Mouse (Mus musculus): ENCODE measurements at regions not wholly inside any gene's neighbourhood (a gene's known extent, or its start where the extent isn't known, plus 50 kb on each side); places are given as distances from the start of the nearest gene placed in this dataset.

- no peak overlapping the region for H3K27ac ChIP-seq
- 0 out of 2 replicates have a peak, but pooled peaks cover 4% of the 10 kb centered on the region for H3K9me3 ChIP-seq
- no peak overlapping the region for H3K4me2 ChIP-seq (replicated peaks)
- no peaks in the 10 kb centered on the region for H3K36me3 ChIP-seq
- no peak for ATAC-seq (ENCODE audit: insufficient number of reproducible peaks, insufficient read depth, low FRiP score, low TSS enrichment)
- H3K4me3 ChIP-seq, result no peak overlapping the region
- H3K4me1 ChIP-seq, result no peaks in the 10 kb centered on the region
- 76% methylated on average over 5 of the region's 5 CpGs for WGBS
- no peaks in the 10 kb centered on the region for H3K27me3 ChIP-seq
- H3K9ac ChIP-seq, result no peak overlapping the region
Observed at GRCm38 (mm10) chr13:34800906-34801305, 66.3 kb downstream of the Fam50b start.

- 21% methylated on average over 9 of the region's 9 CpGs for WGBS
- no peak for ATAC-seq (ENCODE audit: insufficient number of reproducible peaks, insufficient read depth, low FRiP score, low TSS enrichment)
- H3K9me3 ChIP-seq, result 0 out of 2 replicates have a peak, but pooled peaks cover 4% of the 10 kb centered on the region
- H3K27me3 ChIP-seq, result no peaks in the 10 kb centered on the region
- H3K4me2 ChIP-seq (replicated peaks), result no peak overlapping the region
- H3K4me1 ChIP-seq, result no peaks in the 10 kb centered on the region; the same call in 1 of the 2 replicates
- H3K27ac ChIP-seq, result no peak overlapping the region; the same call in 1 of the 2 replicates
- H3K9ac ChIP-seq, result no peak overlapping the region
- H3K36me3 ChIP-seq, result no peaks in the 10 kb centered on the region
- H3K4me3 ChIP-seq, result no peak overlapping the region
Observed at GRCm38 (mm10) chr13:34806532-34807092, 68.5 kb upstream of the Prpf4b start.

- 93% methylated on average over 1 of the region's 1 CpGs for WGBS
- H3K9me3 ChIP-seq, result 0 out of 2 replicates have a peak, but pooled peaks cover 3% of the 10 kb centered on the region
- ATAC-seq (ENCODE audit: insufficient number of reproducible peaks, insufficient read depth, low FRiP score, low TSS enrichment), result no peak
Observed at GRCm38 (mm10) chr13:34809536-34809935, 65.6 kb upstream of the Prpf4b start.

GRCm38 (mm10) chr13:34814161-34815056, 60.7 kb upstream of the Prpf4b start:
- Histone ChIP-seq H3K4me3 (no peak overlapping the region), H3K27me3 (no peaks in the 10 kb centered on the region), H3K36me3 (no peaks in the 10 kb centered on the region), H3K9ac (0 out of 2 replicates have a peak overlapping the region, but pooled peaks have one; percentile 17), H3K27ac (peak overlapping the region; percentile 79), H3K4me1 (peaks cover 11% of the 10 kb centered on the region), H3K4me2 (replicated peaks) (peak overlapping the region; percentile 23; the same call in 1 of the 2 replicates), H3K9me3 (0 out of 2 replicates have a peak, but pooled peaks cover 3% of the 10 kb centered on the region)
- ATAC-seq (ENCODE audit: insufficient number of reproducible peaks, insufficient read depth, low FRiP score, low TSS enrichment), result peak; percentile 86
- WGBS, result 19% methylated on average over 18 of the region's 18 CpGs

More at GRCm38 (mm10) chr13:34809536-34809935, 65.6 kb upstream of the Prpf4b start:
- Histone ChIP-seq H3K36me3 (no peaks in the 10 kb centered on the region), H3K27me3 (no peaks in the 10 kb centered on the region), H3K4me3 (no peak overlapping the region), H3K9ac (no peak overlapping the region), H3K27ac (no peak overlapping the region), H3K4me1 (peaks cover 3% of the 10 kb centered on the region), H3K4me2 (replicated peaks) (no peak overlapping the region)

GRCm38 (mm10) chr13:34815057-34815410, 60.1 kb upstream of the Prpf4b start:
- Histone ChIP-seq H3K9me3 (0 out of 2 replicates have a peak, but pooled peaks cover 3% of the 10 kb centered on the region), H3K9ac (no peak overlapping the region), H3K27me3 (no peaks in the 10 kb centered on the region), H3K4me3 (no peak overlapping the region), H3K36me3 (no peaks in the 10 kb centered on the region), H3K4me1 (peaks cover 11% of the 10 kb centered on the region), H3K27ac (peak overlapping the region; percentile 79), H3K4me2 (replicated peaks) (0 out of 2 replicates have a peak overlapping the region, but pooled peaks have one; percentile 23)
- WGBS, result 26% methylated on average over 3 of the region's 3 CpGs
- ATAC-seq (ENCODE audit: insufficient number of reproducible peaks, insufficient read depth, low FRiP score, low TSS enrichment), result no peak

GRCm38 (mm10) chr13:34818211-34818610, 56.9 kb upstream of the Prpf4b start:
- Histone ChIP-seq H3K27me3 (no peaks in the 10 kb centered on the region), H3K9ac (no peak overlapping the region), H3K9me3 (no peaks in the 10 kb centered on the region), H3K36me3 (no peaks in the 10 kb centered on the region), H3K27ac (no peak overlapping the region), H3K4me2 (replicated peaks) (no peak overlapping the region), H3K4me1 (peaks cover 11% of the 10 kb centered on the region), H3K4me3 (no peak overlapping the region)
- ATAC-seq (ENCODE audit: insufficient number of reproducible peaks, insufficient read depth, low FRiP score, low TSS enrichment), result no peak
- 86% methylated on average over 5 of the region's 5 CpGs for WGBS

GRCm38 (mm10) chr13:34820423-34820822, 54.7 kb upstream of the Prpf4b start:
- ATAC-seq (ENCODE audit: insufficient number of reproducible peaks, insufficient read depth, low FRiP score, low TSS enrichment), result no peak
- H3K9me3 ChIP-seq, result no peaks in the 10 kb centered on the region
- no peaks in the 10 kb centered on the region for H3K4me1 ChIP-seq
- H3K4me3 ChIP-seq, result no peak overlapping the region
- WGBS, result 79% methylated on average over 4 of the region's 4 CpGs
- no peak overlapping the region for H3K4me2 ChIP-seq (replicated peaks)
- H3K27me3 ChIP-seq, result no peaks in the 10 kb centered on the region
- no peaks in the 10 kb centered on the region for H3K36me3 ChIP-seq
- no peak overlapping the region for H3K27ac ChIP-seq
- no peak overlapping the region for H3K9ac ChIP-seq

- Histone ChIP-seq H3K36me3 (no peaks in the 10 kb centered on the region), H3K27ac (no peak overlapping the region), H3K9ac (no peak overlapping the region), H3K4me3 (no peak overlapping the region), H3K27me3 (no peaks in the 10 kb centered on the region), H3K9me3 (no peaks in the 10 kb centered on the region), H3K4me2 (replicated peaks) (no peak overlapping the region), H3K4me1 (no peaks in the 10 kb centered on the region)
- ATAC-seq (ENCODE audit: insufficient number of reproducible peaks, insufficient read depth, low FRiP score, low TSS enrichment), result no peak
- WGBS, result 92% methylated on average over 3 of the region's 3 CpGs
Observed at GRCm38 (mm10) chr13:34821946-34822345, 53.2 kb upstream of the Prpf4b start.

GRCm38 (mm10) chr13:34824157-34824556, 50.9 kb upstream of the Prpf4b start:
- no peak for ATAC-seq (ENCODE audit: insufficient number of reproducible peaks, insufficient read depth, low FRiP score, low TSS enrichment)
- no peaks in the 10 kb centered on the region for H3K36me3 ChIP-seq
- no peaks in the 10 kb centered on the region for H3K9me3 ChIP-seq
- H3K4me1 ChIP-seq, result no peaks in the 10 kb centered on the region
- no peak overlapping the region for H3K4me2 ChIP-seq (replicated peaks)
- no peak overlapping the region for H3K9ac ChIP-seq
- H3K27me3 ChIP-seq, result no peaks in the 10 kb centered on the region
- WGBS, result 71% methylated on average over 1 of the region's 1 CpGs
- no peak overlapping the region for H3K4me3 ChIP-seq
- H3K27ac ChIP-seq, result no peak overlapping the region

Data from embryonic facial prominence, embryonic 12.5 days (tissue).